Mouse (Mus musculus) thymus, adult 2 months (tissue): Measurements from ENCODE around the gene Alg12.

ENCODE experiments used
- CTCF ChIP-seq: fragments of 200-500 bp; IDR thresholded peaks from 2 replicates; pipeline ENCODE4 v1.5.1; 2012; ENCODE audit warnings: mild to moderate bottlenecking, control low read depth, low read length, moderate library complexity, borderline replicate concordance; ENCODE audit not compliant: control insufficient read depth, poor library complexity, insufficient read depth; ENCODE audit errors: extremely low read depth
- POLR2A ChIP-seq: fragments of 200-500 bp; IDR thresholded peaks from 2 replicates; pipeline ENCODE4 v1.6.1; 2012; ENCODE audit warnings: mild to moderate bottlenecking, low read length, control low read depth, moderate library complexity; ENCODE audit not compliant: control insufficient read depth, poor library complexity, insufficient read depth; ENCODE audit errors: extremely low read depth

DNA sequence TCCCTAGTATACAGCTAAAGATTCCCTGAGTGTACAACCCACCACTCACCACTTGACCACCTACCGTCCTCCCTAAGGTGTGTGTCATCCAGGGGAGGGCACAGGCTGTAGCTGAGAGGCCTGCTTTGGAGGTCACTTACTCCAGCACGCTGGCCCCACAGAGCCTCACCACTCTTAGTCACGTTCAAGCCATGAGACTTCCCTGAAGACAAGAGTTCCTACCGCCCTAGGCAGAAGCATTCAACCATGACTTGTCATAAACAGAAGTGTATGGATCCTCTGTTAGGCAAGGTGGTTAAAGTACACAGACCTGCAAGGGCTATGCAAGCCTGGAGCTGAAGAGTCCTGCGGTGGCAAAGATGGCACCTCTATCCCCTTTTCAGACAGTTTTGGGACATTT lies 11.6 kb upstream of the Alg12 start:
- no peak for TF ChIP-seq CTCF
- TF ChIP-seq POLR2A, result no peak
